Mouse (Mus musculus): ENCODE results near the gene Cit. TPM values are rescaled to one million over a fixed set of nuclear protein-coding genes. Genes with fewer than 3 reads are reported as not detected.

Cit gene
- polyA plus RNA-seq, 1 experiment from 2014 or later = 3.7 TPM

- 0 out of 2 replicates have a peak, but pooled peaks cover 6% of the 10 kb centered on the region for H3K4me1 ChIP-seq (replicated peaks; ENCODE audit: control insufficient read depth, insufficient read depth, low read length)
- H3K27ac ChIP-seq (ENCODE audit: low read depth, low read length) = no peak overlapping the region
- no peak overlapping the region for H3K4me2 ChIP-seq (replicated peaks; ENCODE audit: low read depth)
- H3K9ac ChIP-seq (ENCODE audit: low read depth, low read length) = no peak overlapping the region
- WGBS = 91% methylated on average over 9 of the region's 9 CpGs
- H3K9me3 ChIP-seq (ENCODE audit: control insufficient read depth) = no peaks in the 10 kb centered on the region
- H3K36me3 ChIP-seq (ENCODE audit: control insufficient read depth, insufficient read depth) = peaks cover 12% of the 10 kb centered on the region; the same call in 1 of the 2 replicates
- no peak for ATAC-seq
- H3K27me3 ChIP-seq (replicated peaks; ENCODE audit: control insufficient read depth, insufficient read depth, low read length) = no peaks in the 10 kb centered on the region
- TF ChIP-seq CTCF (IDR thresholded peaks at IDR 0.05; ENCODE audit: low read depth) = no peak
- H3K4me3 ChIP-seq (ENCODE audit: low read depth, low read length) = no peak overlapping the region
Measured at GRCm38 (mm10) chr5:115980537-115980936, 135.5 kb downstream of the Cit start.

- no peak overlapping the region for H3K27ac ChIP-seq (ENCODE audit: low read depth, low read length)
- H3K9ac ChIP-seq (ENCODE audit: low read depth, low read length) = no peak overlapping the region
- H3K4me1 ChIP-seq (replicated peaks; ENCODE audit: control insufficient read depth, insufficient read depth, low read length) = 0 out of 2 replicates have a peak, but pooled peaks cover 6% of the 10 kb centered on the region
- no peak overlapping the region for H3K4me2 ChIP-seq (replicated peaks; ENCODE audit: low read depth)
- H3K36me3 ChIP-seq (ENCODE audit: control insufficient read depth, insufficient read depth) = peaks cover 21% of the 10 kb centered on the region; the same call in 1 of the 2 replicates
- H3K9me3 ChIP-seq (ENCODE audit: control insufficient read depth) = no peaks in the 10 kb centered on the region
- 60% methylated on average over 7 of the region's 7 CpGs for WGBS
- TF ChIP-seq CTCF (IDR thresholded peaks at IDR 0.05; ENCODE audit: low read depth) = no peak
- H3K27me3 ChIP-seq (replicated peaks; ENCODE audit: control insufficient read depth, insufficient read depth, low read length) = no peaks in the 10 kb centered on the region
- no peak overlapping the region for H3K4me3 ChIP-seq (ENCODE audit: low read depth, low read length)
- ATAC-seq = peak; percentile 64
Measured at GRCm38 (mm10) chr5:115982671-115983373, 137.7 kb downstream of the Cit start.

GRCm38 (mm10) chr5:115984392-115984791, 139.3 kb downstream of the Cit start:
- no peak overlapping the region for H3K9ac ChIP-seq (ENCODE audit: low read depth, low read length)
- peaks cover 30% of the 10 kb centered on the region; the same call in 1 of the 2 replicates for H3K36me3 ChIP-seq (ENCODE audit: control insufficient read depth, insufficient read depth)
- H3K9me3 ChIP-seq (ENCODE audit: control insufficient read depth) = no peaks in the 10 kb centered on the region
- no peak overlapping the region for H3K27ac ChIP-seq (ENCODE audit: low read depth, low read length)
- ATAC-seq = no peak
- no peak overlapping the region for H3K4me3 ChIP-seq (ENCODE audit: low read depth, low read length)
- TF ChIP-seq CTCF (IDR thresholded peaks at IDR 0.05; ENCODE audit: low read depth) = no peak
- H3K27me3 ChIP-seq (replicated peaks; ENCODE audit: control insufficient read depth, insufficient read depth, low read length) = no peaks in the 10 kb centered on the region
- H3K4me2 ChIP-seq (replicated peaks; ENCODE audit: low read depth) = no peak overlapping the region
- 94% methylated on average over 6 of the region's 6 CpGs for WGBS
- 0 out of 2 replicates have a peak, but pooled peaks cover 6% of the 10 kb centered on the region for H3K4me1 ChIP-seq (replicated peaks; ENCODE audit: control insufficient read depth, insufficient read depth, low read length)

- Histone ChIP-seq H3K4me1 (replicated peaks; ENCODE audit: control insufficient read depth, insufficient read depth, low read length) (0 out of 2 replicates have a peak, but pooled peaks cover 6% of the 10 kb centered on the region), H3K27ac (ENCODE audit: low read depth, low read length) (no peak overlapping the region), H3K9me3 (ENCODE audit: control insufficient read depth) (no peaks in the 10 kb centered on the region), H3K27me3 (replicated peaks; ENCODE audit: control insufficient read depth, insufficient read depth, low read length) (no peaks in the 10 kb centered on the region), H3K4me3 (ENCODE audit: low read depth, low read length) (no peak overlapping the region), H3K9ac (ENCODE audit: low read depth, low read length) (no peak overlapping the region), H3K36me3 (ENCODE audit: control insufficient read depth, insufficient read depth) (peaks cover 31% of the 10 kb centered on the region), H3K4me2 (replicated peaks; ENCODE audit: low read depth) (no peak overlapping the region)
- no peak for ATAC-seq
- TF ChIP-seq CTCF (IDR thresholded peaks at IDR 0.05; ENCODE audit: low read depth) = no peak
- 92% methylated on average over 11 of the region's 11 CpGs for WGBS
Measured at GRCm38 (mm10) chr5:115985101-115985500, 140.0 kb downstream of the Cit start.

- ATAC-seq = no peak
- 93% methylated on average over 12 of the region's 12 CpGs for WGBS
- Histone ChIP-seq H3K27ac (ENCODE audit: low read depth, low read length) (no peak overlapping the region), H3K9ac (ENCODE audit: low read depth, low read length) (no peak overlapping the region), H3K27me3 (replicated peaks; ENCODE audit: control insufficient read depth, insufficient read depth, low read length) (no peaks in the 10 kb centered on the region), H3K4me1 (replicated peaks; ENCODE audit: control insufficient read depth, insufficient read depth, low read length) (0 out of 2 replicates have a peak, but pooled peaks cover 6% of the 10 kb centered on the region), H3K4me2 (replicated peaks; ENCODE audit: low read depth) (no peak overlapping the region), H3K4me3 (ENCODE audit: low read depth, low read length) (no peak overlapping the region), H3K36me3 (ENCODE audit: control insufficient read depth, insufficient read depth) (peaks cover 39% of the 10 kb centered on the region), H3K9me3 (ENCODE audit: control insufficient read depth) (no peaks in the 10 kb centered on the region)
- TF ChIP-seq CTCF (IDR thresholded peaks at IDR 0.05; ENCODE audit: low read depth) = no peak
Measured at GRCm38 (mm10) chr5:115987284-115987683, 142.2 kb downstream of the Cit start.

GRCm38 (mm10) chr5:115991717-115992116, 146.6 kb downstream of the Cit start:
- no peak overlapping the region for H3K27ac ChIP-seq (ENCODE audit: low read depth, low read length)
- no peak for TF ChIP-seq CTCF (IDR thresholded peaks at IDR 0.05; ENCODE audit: low read depth)
- over 99% methylated on average over 11 of the region's 11 CpGs for WGBS

More at GRCm38 (mm10) chr5:115991717-115992116, 146.6 kb downstream of the Cit start:
- Histone ChIP-seq H3K4me2 (replicated peaks; ENCODE audit: low read depth) (no peak overlapping the region), H3K4me1 (replicated peaks; ENCODE audit: control insufficient read depth, insufficient read depth, low read length) (no peaks in the 10 kb centered on the region), H3K36me3 (ENCODE audit: control insufficient read depth, insufficient read depth) (peaks cover 40% of the 10 kb centered on the region), H3K9ac (ENCODE audit: low read depth, low read length) (no peak overlapping the region), H3K27me3 (replicated peaks; ENCODE audit: control insufficient read depth, insufficient read depth, low read length) (no peaks in the 10 kb centered on the region), H3K4me3 (ENCODE audit: low read depth, low read length) (no peak overlapping the region), H3K9me3 (ENCODE audit: control insufficient read depth) (no peaks in the 10 kb centered on the region)
- no peak for ATAC-seq

Data from intestine, postnatal 0 days (tissue).